Mouse (Mus musculus): ENCODE measurements around the gene Sema4c. TPM values are rescaled to one million over a fixed set of nuclear protein-coding genes. Genes with fewer than 3 reads are reported as not detected.

The Sema4c gene
- polyA plus RNA-seq, 1 experiment from 2014 or later = 19.1 TPM

GRCm38 (mm10) chr1:36513310-36513709, 44.8 kb downstream of the Sema4c start:
- Histone ChIP-seq H3K9me3 (ENCODE audit: control insufficient read depth, low read length) (no peaks in the 10 kb centered on the region), H3K27ac (ENCODE audit: low read depth, low read length) (no peak overlapping the region)
- WGBS = 0% methylated on average over 1 of the region's 1 CpGs

GRCm38 (mm10) chr1:36512966-36513280, 45.2 kb downstream of the Sema4c start:
- 2% methylated on average over 16 of the region's 16 CpGs for WGBS
- H3K9me3 ChIP-seq (ENCODE audit: control insufficient read depth, low read length) = no peaks in the 10 kb centered on the region
- peak overlapping the region; percentile 88 for H3K9ac ChIP-seq (ENCODE audit: low read depth, low read length)
- peak overlapping the region; percentile 92 for H3K4me2 ChIP-seq (ENCODE audit: low read length)
- peaks cover 28% of the 10 kb centered on the region for H3K4me1 ChIP-seq (ENCODE audit: control insufficient read depth, insufficient read depth, low read depth, low read length)
- H3K36me3 ChIP-seq (ENCODE audit: control insufficient read depth, insufficient read depth, low read length) = peaks cover 2% of the 10 kb centered on the region; the same call in 1 of the 2 replicates
- H3K4me3 ChIP-seq (ENCODE audit: low read length) = peak overlapping the region; percentile 84
- H3K27ac ChIP-seq (ENCODE audit: low read depth, low read length) = peak overlapping the region; percentile 96
- no peak for ATAC-seq
- H3K27me3 ChIP-seq (replicated peaks; ENCODE audit: control insufficient read depth, insufficient read depth, low read length) = no peaks in the 10 kb centered on the region

More at GRCm38 (mm10) chr1:36513310-36513709, 44.8 kb downstream of the Sema4c start:
- no peaks in the 10 kb centered on the region for H3K27me3 ChIP-seq (replicated peaks; ENCODE audit: control insufficient read depth, insufficient read depth, low read length)
- peaks cover 28% of the 10 kb centered on the region for H3K4me1 ChIP-seq (ENCODE audit: control insufficient read depth, insufficient read depth, low read depth, low read length)
- peak overlapping the region; percentile 92 for H3K4me2 ChIP-seq (ENCODE audit: low read length)
- no peak for ATAC-seq
- H3K36me3 ChIP-seq (ENCODE audit: control insufficient read depth, insufficient read depth, low read length) = peaks cover 2% of the 10 kb centered on the region; the same call in 1 of the 2 replicates
- peak overlapping the region; percentile 84 for H3K4me3 ChIP-seq (ENCODE audit: low read length)
- H3K9ac ChIP-seq (ENCODE audit: low read depth, low read length) = peak overlapping the region; percentile 88; the same call in 1 of the 2 replicates

GRCm38 (mm10) chr1:36512089-36512965, 45.8 kb downstream of the Sema4c start:
- peak; percentile 76 for ATAC-seq
- WGBS = 1% methylated on average over 79 of the region's 126 CpGs

GRCm38 (mm10) chr1:36511289-36512021, 46.7 kb downstream of the Sema4c start, which contains the start of gene Cnnm3:
Gene Cnnm3 (plus strand): TSS chr1:36511867.
- peak within 1 kb of the TSS; percentile 88 for H3K9ac ChIP-seq (ENCODE audit: low read depth, low read length)
- peaks cover 28% of the 10 kb centered on the region for H3K4me1 ChIP-seq (ENCODE audit: control insufficient read depth, insufficient read depth, low read depth, low read length)
- H3K4me2 ChIP-seq (ENCODE audit: low read length) = peak within 1 kb of the TSS; percentile 92
- H3K4me3 ChIP-seq (ENCODE audit: low read length) = peak within 1 kb of the TSS; percentile 84
- H3K27ac ChIP-seq (ENCODE audit: low read depth, low read length) = peak within 1 kb of the TSS; percentile 96
- no peaks in the 10 kb centered on the region for H3K9me3 ChIP-seq (ENCODE audit: control insufficient read depth, low read length)
- 1% methylated on average over 40 of the region's 51 CpGs for WGBS
- H3K36me3 ChIP-seq (ENCODE audit: control insufficient read depth, insufficient read depth, low read length) = peaks cover 3% of the 10 kb centered on the region; the same call in 1 of the 2 replicates
- peak; percentile 98 for ATAC-seq
- no peaks in the 10 kb centered on the region for H3K27me3 ChIP-seq (replicated peaks; ENCODE audit: control insufficient read depth, insufficient read depth, low read length)

More at GRCm38 (mm10) chr1:36512089-36512965, 45.8 kb downstream of the Sema4c start:
- Histone ChIP-seq H3K9me3 (ENCODE audit: control insufficient read depth, low read length) (no peaks in the 10 kb centered on the region), H3K27ac (ENCODE audit: low read depth, low read length) (peak overlapping the region; percentile 96), H3K4me2 (ENCODE audit: low read length) (peak overlapping the region; percentile 92), H3K4me3 (ENCODE audit: low read length) (peak overlapping the region; percentile 84), H3K27me3 (replicated peaks; ENCODE audit: control insufficient read depth, insufficient read depth, low read length) (no peaks in the 10 kb centered on the region), H3K9ac (ENCODE audit: low read depth, low read length) (peak overlapping the region; percentile 88), H3K36me3 (ENCODE audit: control insufficient read depth, insufficient read depth, low read length) (peaks cover 3% of the 10 kb centered on the region; the same call in 1 of the 2 replicates), H3K4me1 (ENCODE audit: control insufficient read depth, insufficient read depth, low read depth, low read length) (peaks cover 28% of the 10 kb centered on the region)

- H3K4me2 ChIP-seq (ENCODE audit: low read length) = no peak overlapping the region
- no peak overlapping the region for H3K27ac ChIP-seq (ENCODE audit: low read depth, low read length)
- H3K27me3 ChIP-seq (replicated peaks; ENCODE audit: control insufficient read depth, insufficient read depth, low read length) = no peaks in the 10 kb centered on the region
- H3K4me3 ChIP-seq (ENCODE audit: low read length) = no peak overlapping the region
- no peak for ATAC-seq
- no peak overlapping the region for H3K9ac ChIP-seq (ENCODE audit: low read depth, low read length)
- 81% methylated on average over 5 of the region's 5 CpGs for WGBS
- peaks cover 3% of the 10 kb centered on the region for H3K4me1 ChIP-seq (ENCODE audit: control insufficient read depth, insufficient read depth, low read depth, low read length)
- H3K9me3 ChIP-seq (ENCODE audit: control insufficient read depth, low read length) = no peaks in the 10 kb centered on the region
- H3K36me3 ChIP-seq (ENCODE audit: control insufficient read depth, insufficient read depth, low read length) = 0 out of 2 replicates have a peak, but pooled peaks cover 3% of the 10 kb centered on the region
These were observed 49.9 kb downstream of the Sema4c start for GRCm38 (mm10) chr1:36508238-36508637.

- Histone ChIP-seq H3K4me3 (ENCODE audit: low read length) (no peak overlapping the region), H3K9ac (ENCODE audit: low read depth, low read length) (no peak overlapping the region), H3K4me2 (ENCODE audit: low read length) (no peak overlapping the region), H3K36me3 (ENCODE audit: control insufficient read depth, insufficient read depth, low read length) (0 out of 2 replicates have a peak, but pooled peaks cover 2% of the 10 kb centered on the region), H3K27me3 (replicated peaks; ENCODE audit: control insufficient read depth, insufficient read depth, low read length) (no peaks in the 10 kb centered on the region), H3K27ac (ENCODE audit: low read depth, low read length) (no peak overlapping the region), H3K9me3 (ENCODE audit: control insufficient read depth, low read length) (no peaks in the 10 kb centered on the region), H3K4me1 (ENCODE audit: control insufficient read depth, insufficient read depth, low read depth, low read length) (no peaks in the 10 kb centered on the region)
- 7% methylated on average over 3 of the region's 3 CpGs for WGBS
- peak; percentile 18; the same call in 1 of the 2 replicates for ATAC-seq
These were observed 56.9 kb downstream of the Sema4c start for GRCm38 (mm10) chr1:36501261-36501660.

Small RNA genes lying within 50 kb of the gene (microRNA-seq; reads per million reads assigned to microRNA genes)
- not detected for gene Gm47280

Other genes with a start within 250 kb of the Sema4c start
- 33.0 and 40.6 TPM in 2 replicates for gene Kansl3, start 189.2 kb downstream of the Sema4c start, polyA plus RNA-seq (2015; fragmentation: Nextera tagmentation; extraction: Ambion mirVana)
- 1.9 and 3.2 TPM in 2 replicates for gene Fer1l5, start 186.1 kb downstream of the Sema4c start, polyA plus RNA-seq (2015; fragmentation: Nextera tagmentation; extraction: Ambion mirVana)
- 62.9 and 67.6 TPM in 2 replicates for gene Lman2l, start 113.1 kb downstream of the Sema4c start, polyA plus RNA-seq (2015; fragmentation: Nextera tagmentation; extraction: Ambion mirVana)
- 11.4 and 12.8 TPM in 2 replicates for gene Cnnm4, start 86.7 kb downstream of the Sema4c start, polyA plus RNA-seq (2015; fragmentation: Nextera tagmentation; extraction: Ambion mirVana)
- gene Cnnm3, start 46.5 kb downstream of the Sema4c start, polyA plus RNA-seq (2015; fragmentation: Nextera tagmentation; extraction: Ambion mirVana) = 4.3 and 5.0 TPM in 2 replicates
- gene Ankrd23, start 21.5 kb downstream of the Sema4c start, polyA plus RNA-seq (2015; fragmentation: Nextera tagmentation; extraction: Ambion mirVana) = 12.2 and 19.8 TPM in 2 replicates
- gene Gm42417, start 18.9 kb downstream of the Sema4c start, polyA plus RNA-seq (2015; fragmentation: Nextera tagmentation; extraction: Ambion mirVana) = 0.30 and 0.57 TPM in 2 replicates
- 31.0 and 33.8 TPM in 2 replicates for gene Ankrd39, start 10.9 kb downstream of the Sema4c start, polyA plus RNA-seq (2015; fragmentation: Nextera tagmentation; extraction: Ambion mirVana)
- 0.28 and 0.76 TPM in 2 replicates for gene Fam178b, start 124.8 kb upstream of the Sema4c start, polyA plus RNA-seq (2015; fragmentation: Nextera tagmentation; extraction: Ambion mirVana)
- 711 and 823 TPM in 2 replicates for gene Cox5b, start 133.1 kb upstream of the Sema4c start, polyA plus RNA-seq (2015; fragmentation: Nextera tagmentation; extraction: Ambion mirVana)
- gene 4933424G06Rik, start 151.8 kb upstream of the Sema4c start, polyA plus RNA-seq (2015; fragmentation: Nextera tagmentation; extraction: Ambion mirVana) = 0.14 and 0.98 TPM in 2 replicates
- gene Actr1b, start 156.1 kb upstream of the Sema4c start, polyA plus RNA-seq (2015; fragmentation: Nextera tagmentation; extraction: Ambion mirVana) = 116 and 117 TPM in 2 replicates
- gene Zap70, start 203.4 kb upstream of the Sema4c start, polyA plus RNA-seq (2015; fragmentation: Nextera tagmentation; extraction: Ambion mirVana) = 2.4 TPM in 2 replicates

Measured in hindbrain, embryonic 16.5 days (tissue).